Mouse (Mus musculus): ENCODE data around the gene Sh2d6. TPM values are rescaled to one million over a fixed set of nuclear protein-coding genes. Genes with fewer than 3 reads are reported as not detected.
A peak's percentile ranks its signal among the peaks of the same experiment; 100 is the strongest.
"Not testable (repeated sequence)": the region's sequence is repeated elsewhere in the genome, so short reads cannot be mapped to it uniquely, and the experiment has no call there.

The Sh2d6 gene
- polyA plus RNA-seq, 1 experiment from 2014 or later, result not detected

DNA sequence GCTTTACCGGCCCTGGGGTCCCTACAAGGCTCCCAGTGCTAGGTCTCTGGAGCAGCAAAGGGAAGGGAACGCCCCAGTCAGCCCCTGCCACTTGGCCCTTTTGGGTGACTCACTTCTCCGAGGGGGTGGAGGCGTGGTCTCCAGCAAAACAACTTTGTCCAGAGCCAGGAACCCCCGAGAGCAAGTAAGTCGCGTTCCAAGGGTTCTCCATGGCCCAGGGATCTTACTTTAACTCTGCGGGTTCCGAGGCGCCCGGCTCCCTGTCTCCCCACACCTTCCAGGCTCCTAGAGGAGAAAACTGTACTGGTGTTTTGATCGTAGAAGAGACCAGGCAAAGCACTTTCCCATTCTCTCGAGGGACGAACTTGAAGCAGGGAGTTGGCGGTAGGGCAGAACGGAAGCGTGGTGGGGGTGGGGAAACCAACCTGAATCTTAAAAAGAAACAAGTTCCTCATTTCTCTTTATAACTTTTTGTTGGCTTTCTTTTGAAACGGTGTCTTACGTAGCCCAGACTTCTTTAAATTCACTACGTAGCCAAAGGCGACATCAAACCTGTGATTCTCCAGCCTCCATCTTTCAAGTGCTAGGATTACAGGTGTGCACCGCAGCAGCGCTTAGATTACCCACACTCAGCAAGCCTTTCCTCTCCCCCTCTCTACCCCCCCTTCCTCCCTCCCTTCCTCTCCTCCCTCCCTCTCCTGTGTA lies 22.9 kb upstream of the Sh2d6 start, which contains the start of gene Capg:
Gene Capg (plus strand): TSS at position 109 of the 705 bp plus-strand sequence.
- Histone ChIP-seq H3K27me3 (ENCODE audit: control insufficient read depth, insufficient read depth, low read length) (no peaks in the 10 kb centered on the region), H3K36me3 (ENCODE audit: control insufficient read depth, insufficient read depth, low read length) (no peaks in the 10 kb centered on the region), H3K27ac (ENCODE audit: low read depth, low read length) (peak within 1 kb of the TSS; percentile 63; the same call in 1 of the 2 replicates), H3K9ac (ENCODE audit: low read depth, low read length) (peak within 1 kb of the TSS; percentile 55), H3K4me2 (replicated peaks; ENCODE audit: low read depth, low read length) (peak within 1 kb of the TSS; percentile 59), H3K4me3 (ENCODE audit: low read length) (peak within 1 kb of the TSS; percentile 40), H3K4me1 (ENCODE audit: control insufficient read depth, insufficient read depth, low read length) (no peaks in the 10 kb centered on the region), H3K9me3 (ENCODE audit: control insufficient read depth, low read length) (0 out of 2 replicates have a peak, but pooled peaks cover 4% of the 10 kb centered on the region)
- 0 out of 2 replicates have a peak, but pooled peaks have one; percentile 20 for ATAC-seq (ENCODE audit: low FRiP score, low TSS enrichment)
- 7% methylated on average over 23 of the region's 23 CpGs for WGBS

DNA sequence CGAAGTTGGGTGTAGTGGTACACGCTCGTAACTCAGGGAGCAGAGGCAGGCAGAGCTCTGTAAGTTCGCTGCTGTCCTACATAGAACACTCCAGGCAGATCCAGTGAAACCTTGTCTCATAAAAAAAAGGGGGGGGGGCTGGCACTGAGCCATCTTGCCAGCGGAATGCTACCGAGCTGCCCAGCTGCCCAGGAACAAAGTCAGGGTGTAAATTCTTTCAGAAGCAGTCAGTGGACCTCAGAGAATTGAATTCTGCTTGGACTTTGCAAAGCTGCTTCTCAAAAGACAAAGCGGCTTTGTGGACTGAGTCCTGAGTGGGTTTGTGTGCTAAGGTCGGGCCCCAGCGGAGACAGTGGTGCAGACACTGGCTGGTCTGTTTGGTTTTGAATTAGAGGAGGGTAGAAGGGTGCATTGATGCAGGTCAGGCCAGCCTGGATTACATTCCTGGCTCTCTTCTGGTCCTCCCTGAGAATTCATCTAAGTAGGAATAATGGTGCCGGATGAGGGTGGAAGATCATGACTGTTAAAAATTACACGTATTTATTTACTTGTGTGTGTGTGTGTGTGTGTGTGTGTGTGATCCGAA lies 21.9 kb upstream of the Sh2d6 start:
- no peak overlapping the region for H3K4me2 ChIP-seq (replicated peaks; ENCODE audit: low read depth, low read length)
- no peak overlapping the region for H3K9ac ChIP-seq (ENCODE audit: low read depth, low read length)
- no peak overlapping the region for H3K27ac ChIP-seq (ENCODE audit: low read depth, low read length)
- no peaks in the 10 kb centered on the region for H3K27me3 ChIP-seq (ENCODE audit: control insufficient read depth, insufficient read depth, low read length)
- H3K4me1 ChIP-seq (ENCODE audit: control insufficient read depth, insufficient read depth, low read length), result peaks cover 3% of the 10 kb centered on the region; the same call in 1 of the 2 replicates
- H3K36me3 ChIP-seq (ENCODE audit: control insufficient read depth, insufficient read depth, low read length), result no peaks in the 10 kb centered on the region
- ATAC-seq (ENCODE audit: low FRiP score, low TSS enrichment), result no peak
- no peak overlapping the region for H3K4me3 ChIP-seq (ENCODE audit: low read length)
- WGBS, result 77% methylated on average over 12 of the region's 12 CpGs
- 0 out of 2 replicates have a peak, but pooled peaks cover 4% of the 10 kb centered on the region for H3K9me3 ChIP-seq (ENCODE audit: control insufficient read depth, low read length)

- H3K4me2 ChIP-seq (replicated peaks; ENCODE audit: low read depth, low read length), result peak overlapping the region; percentile 79
- H3K27me3 ChIP-seq (ENCODE audit: control insufficient read depth, insufficient read depth, low read length), result no peaks in the 10 kb centered on the region
- H3K9ac ChIP-seq (ENCODE audit: low read depth, low read length), result peak overlapping the region; percentile 60; the same call in 1 of the 2 replicates
- no peaks in the 10 kb centered on the region for H3K9me3 ChIP-seq (ENCODE audit: control insufficient read depth, low read length)
- H3K36me3 ChIP-seq (ENCODE audit: control insufficient read depth, insufficient read depth, low read length), result no peaks in the 10 kb centered on the region
- WGBS, result 1% methylated on average over 16 of the region's 16 CpGs
- H3K4me3 ChIP-seq (ENCODE audit: low read length), result peak overlapping the region; percentile 57
- H3K4me1 ChIP-seq (ENCODE audit: control insufficient read depth, insufficient read depth, low read length), result peaks cover 11% of the 10 kb centered on the region; the same call in 1 of the 2 replicates
- peak; percentile 95 for ATAC-seq (ENCODE audit: low FRiP score, low TSS enrichment)
- no peak overlapping the region for H3K27ac ChIP-seq (ENCODE audit: low read depth, low read length)
Measured at GRCm38 (mm10) chr6:72538562-72539031, 17.1 kb upstream of the Sh2d6 start.

DNA sequence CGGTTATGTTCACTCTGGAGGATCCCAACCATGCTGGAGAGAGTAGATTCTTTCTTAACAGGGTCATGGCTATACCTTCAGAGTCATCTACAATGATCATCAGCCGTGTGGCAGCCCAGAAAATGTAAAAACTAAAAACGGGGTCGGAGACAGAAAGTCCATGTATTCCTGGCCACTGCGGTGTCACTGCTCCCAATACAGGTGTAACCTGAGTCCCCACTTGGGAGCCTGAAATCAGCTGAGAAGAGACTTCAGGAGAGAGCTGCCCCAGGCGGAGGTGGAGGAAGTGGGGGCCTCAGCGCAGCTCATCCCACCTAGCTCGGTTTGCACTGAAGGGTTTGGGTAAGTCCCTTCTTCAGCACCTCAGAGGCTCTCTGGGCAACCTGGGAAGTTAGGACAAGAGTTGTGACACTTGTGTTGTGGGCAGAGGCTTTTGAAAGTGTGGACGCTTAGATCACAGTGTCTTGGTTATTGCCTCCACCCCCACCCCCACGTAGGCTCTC lies 16.5 kb upstream of the Sh2d6 start:
- 45% methylated on average over 10 of the region's 10 CpGs for WGBS
- no peak overlapping the region for H3K27ac ChIP-seq (ENCODE audit: low read depth, low read length)
- peaks cover 11% of the 10 kb centered on the region; the same call in 1 of the 2 replicates for H3K4me1 ChIP-seq (ENCODE audit: control insufficient read depth, insufficient read depth, low read length)
- no peaks in the 10 kb centered on the region for H3K9me3 ChIP-seq (ENCODE audit: control insufficient read depth, low read length)
- no peaks in the 10 kb centered on the region for H3K36me3 ChIP-seq (ENCODE audit: control insufficient read depth, insufficient read depth, low read length)
- H3K27me3 ChIP-seq (ENCODE audit: control insufficient read depth, insufficient read depth, low read length), result no peaks in the 10 kb centered on the region
- peak overlapping the region; percentile 79 for H3K4me2 ChIP-seq (replicated peaks; ENCODE audit: low read depth, low read length)
- H3K4me3 ChIP-seq (ENCODE audit: low read length), result peak overlapping the region; percentile 57
- ATAC-seq (ENCODE audit: low FRiP score, low TSS enrichment), result peak; percentile 3; the same call in 1 of the 2 replicates
- peak overlapping the region; percentile 60; the same call in 1 of the 2 replicates for H3K9ac ChIP-seq (ENCODE audit: low read depth, low read length)

DNA sequence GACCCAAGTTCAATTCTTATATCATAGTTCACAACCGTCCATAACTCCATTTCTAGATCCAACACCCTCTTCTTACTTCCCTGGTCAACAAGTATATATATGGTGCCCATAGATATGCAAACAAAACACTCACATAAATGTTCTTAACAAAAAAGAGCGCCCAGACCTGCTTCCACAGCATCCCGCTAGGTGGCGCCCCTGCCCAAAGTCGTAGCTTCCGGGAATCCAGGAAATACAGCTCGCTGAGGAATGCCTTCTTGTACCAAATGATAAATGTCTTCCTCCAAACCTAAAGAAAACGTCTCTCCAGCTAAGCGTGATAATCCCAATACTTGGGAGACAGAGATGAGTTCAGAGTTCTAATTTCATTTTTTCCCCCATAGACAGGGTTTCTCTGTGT lies 13.7 kb upstream of the Sh2d6 start:
- H3K9me3 ChIP-seq (ENCODE audit: control insufficient read depth, low read length), result no peaks in the 10 kb centered on the region
- H3K9ac ChIP-seq (ENCODE audit: low read depth, low read length), result no peak overlapping the region
- peaks cover 11% of the 10 kb centered on the region; the same call in 1 of the 2 replicates for H3K4me1 ChIP-seq (ENCODE audit: control insufficient read depth, insufficient read depth, low read length)
- WGBS, result 4% methylated on average over 9 of the region's 9 CpGs
- H3K36me3 ChIP-seq (ENCODE audit: control insufficient read depth, insufficient read depth, low read length), result no peaks in the 10 kb centered on the region
- no peak for ATAC-seq (ENCODE audit: low FRiP score, low TSS enrichment)
- peak overlapping the region; percentile 26; the same call in 1 of the 2 replicates for H3K4me2 ChIP-seq (replicated peaks; ENCODE audit: low read depth, low read length)
- H3K27me3 ChIP-seq (ENCODE audit: control insufficient read depth, insufficient read depth, low read length), result no peaks in the 10 kb centered on the region
- peak overlapping the region; percentile 38; the same call in 1 of the 2 replicates for H3K27ac ChIP-seq (ENCODE audit: low read depth, low read length)
- H3K4me3 ChIP-seq (ENCODE audit: low read length), result no peak overlapping the region

- Histone ChIP-seq H3K9ac (ENCODE audit: low read depth, low read length) (no peak overlapping the region), H3K27me3 (ENCODE audit: control insufficient read depth, insufficient read depth, low read length) (no peaks in the 10 kb centered on the region), H3K4me3 (ENCODE audit: low read length) (no peak overlapping the region), H3K4me1 (ENCODE audit: control insufficient read depth, insufficient read depth, low read length) (peaks cover 11% of the 10 kb centered on the region; the same call in 1 of the 2 replicates), H3K4me2 (replicated peaks; ENCODE audit: low read depth, low read length) (no peak overlapping the region), H3K27ac (ENCODE audit: low read depth, low read length) (no peak overlapping the region), H3K36me3 (ENCODE audit: control insufficient read depth, insufficient read depth, low read length) (no peaks in the 10 kb centered on the region), H3K9me3 (ENCODE audit: control insufficient read depth, low read length) (no peaks in the 10 kb centered on the region)
- ATAC-seq (ENCODE audit: low FRiP score, low TSS enrichment), result peak; percentile 55
- WGBS, result 43% methylated on average over 9 of the region's 9 CpGs
Measured at GRCm38 (mm10) chr6:72534035-72534809, 12.7 kb upstream of the Sh2d6 start.

DNA sequence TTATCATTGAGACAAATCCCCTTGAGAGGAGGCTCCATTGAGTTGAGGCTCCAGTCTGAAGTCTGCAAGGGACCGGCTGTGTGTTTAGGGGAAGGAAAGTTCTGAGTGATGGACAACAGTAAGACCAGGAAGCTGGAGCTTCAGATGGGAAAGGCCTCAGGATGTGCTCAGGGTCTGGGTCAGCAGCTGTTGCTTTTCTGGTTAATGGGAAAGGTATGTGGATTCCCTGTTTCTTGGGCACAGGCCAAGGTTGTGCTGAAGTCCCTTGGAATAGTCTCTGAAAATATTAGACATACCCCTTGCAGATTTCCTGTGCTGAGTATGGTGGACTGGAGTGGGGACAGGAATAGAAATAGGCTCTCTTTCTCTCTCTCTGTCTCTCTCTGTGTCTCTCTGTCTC lies 12.0 kb upstream of the Sh2d6 start:
- not testable (repeated sequence) for ATAC-seq (ENCODE audit: low FRiP score, low TSS enrichment); H3K9me3 ChIP-seq (ENCODE audit: control insufficient read depth, low read length); H3K4me2 ChIP-seq (replicated peaks; ENCODE audit: low read depth, low read length); H3K27me3 ChIP-seq (ENCODE audit: control insufficient read depth, insufficient read depth, low read length); H3K27ac ChIP-seq (ENCODE audit: low read depth, low read length); H3K4me3 ChIP-seq (ENCODE audit: low read length); H3K36me3 ChIP-seq (ENCODE audit: control insufficient read depth, insufficient read depth, low read length); H3K9ac ChIP-seq (ENCODE audit: low read depth, low read length)
- peaks cover 10% of the 10 kb centered on the region; the same call in 1 of the 2 replicates for H3K4me1 ChIP-seq (ENCODE audit: control insufficient read depth, insufficient read depth, low read length)
- WGBS, result 25% methylated on average over 1 of the region's 1 CpGs

- Histone ChIP-seq H3K4me3 (ENCODE audit: low read length) (no peak overlapping the region), H3K27ac (ENCODE audit: low read depth, low read length) (peak overlapping the region; percentile 11; the same call in 1 of the 2 replicates), H3K27me3 (ENCODE audit: control insufficient read depth, insufficient read depth, low read length) (no peaks in the 10 kb centered on the region), H3K4me2 (replicated peaks; ENCODE audit: low read depth, low read length) (no peak overlapping the region), H3K9ac (ENCODE audit: low read depth, low read length) (no peak overlapping the region), H3K36me3 (ENCODE audit: control insufficient read depth, insufficient read depth, low read length) (no peaks in the 10 kb centered on the region), H3K9me3 (ENCODE audit: control insufficient read depth, low read length) (no peaks in the 10 kb centered on the region), H3K4me1 (ENCODE audit: control insufficient read depth, insufficient read depth, low read length) (0 out of 2 replicates have a peak, but pooled peaks cover 4% of the 10 kb centered on the region)
- 82% methylated on average over 4 of the region's 4 CpGs for WGBS
- ATAC-seq (ENCODE audit: low FRiP score, low TSS enrichment), result no peak
Measured at GRCm38 (mm10) chr6:72532580-72532979, 11.1 kb upstream of the Sh2d6 start.
